Mouse (Mus musculus): ENCODE data around the gene Fancm.

GRCm38 (mm10) chr12:65073611-65074178, 1.7 kb upstream of the Fancm start, which contains the start of gene Fkbp3:
- TF ChIP-seq CTCF (IDR thresholded peaks at IDR 0.05; ENCODE audit: control insufficient read depth, insufficient read depth, insufficient read length), result no peak
- TF ChIP-seq MAX (IDR thresholded peaks at IDR 0.05), result no peak
- no peak for TF ChIP-seq MYOG (IDR thresholded peaks at IDR 0.05; ENCODE audit: control insufficient read depth, extremely low read depth, insufficient read length)
- TF ChIP-seq CEBPB (IDR thresholded peaks at IDR 0.05; ENCODE audit: low read depth), result no peak
- TF ChIP-seq USF1 (IDR thresholded peaks at IDR 0.05; ENCODE audit: low read depth), result no peak
- TF ChIP-seq MYOD1 (IDR thresholded peaks at IDR 0.05; ENCODE audit: control insufficient read depth, insufficient read length, low read depth), result no peak
- no peak for TF ChIP-seq FOSL1 (IDR thresholded peaks at IDR 0.05; ENCODE audit: insufficient read depth, low read length, poor library complexity, severe bottlenecking)
